Mouse (Mus musculus) forelimb bud, embryonic 11.5 days (tissue): ENCODE data around the gene Nap1l1.
"Not testable (repeated sequence)": the region's sequence is repeated elsewhere in the genome, so short reads cannot be mapped to it uniquely, and the experiment has no call there.

Source experiments
- DNase-seq: peaks from one replicate; pipeline ENCODE4 v3.0.0-alpha.2; 2012; ENCODE audit warnings: low read depth, low spot score

Gene Nap1l1

DNA sequence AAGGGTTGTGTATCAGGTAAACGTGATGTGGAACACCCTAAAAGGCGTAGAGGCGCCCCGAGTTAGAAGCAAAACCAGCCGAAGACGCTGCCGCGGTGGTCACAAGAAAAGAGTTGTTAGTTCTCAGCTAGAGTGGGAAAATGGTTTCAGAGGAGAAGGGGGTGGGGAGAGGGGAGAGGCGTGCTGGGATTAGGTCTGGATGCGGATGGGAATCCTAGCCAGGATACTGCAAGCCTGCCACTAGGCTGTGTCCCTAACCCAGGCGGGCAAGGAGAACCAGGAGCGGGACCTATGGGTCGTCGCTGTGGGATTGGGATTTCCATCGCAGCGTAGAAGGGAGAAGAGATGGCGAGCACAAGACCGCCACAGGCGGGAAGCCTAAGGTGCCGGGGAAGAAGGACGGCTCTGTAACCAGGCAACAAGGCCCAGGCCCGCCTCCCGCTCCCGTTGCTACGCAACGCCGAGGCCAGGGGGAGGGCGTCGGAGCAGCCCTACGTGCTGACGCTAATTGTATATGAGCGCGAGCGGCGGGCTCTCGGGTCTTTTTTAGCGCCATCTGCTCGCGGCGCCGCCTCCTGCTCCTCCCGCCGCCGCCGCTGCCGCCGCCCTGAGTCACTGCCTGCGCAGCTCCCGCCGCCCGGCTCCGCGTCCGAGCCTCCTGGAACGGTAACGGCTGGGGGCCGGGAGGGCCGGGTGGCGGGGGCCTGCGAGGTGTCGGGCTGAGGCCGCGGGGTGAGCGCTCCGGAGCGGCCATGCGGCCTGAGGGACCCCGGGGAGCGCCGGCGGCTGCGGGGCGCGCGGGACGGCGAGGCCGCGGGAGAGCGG is at the start of gene Nap1l1:
Gene Nap1l1, plus strand, starts transcription at position 538 of the 825 bp plus-strand sequence.
- peak; percentile 98 for DNase-seq

DNA sequence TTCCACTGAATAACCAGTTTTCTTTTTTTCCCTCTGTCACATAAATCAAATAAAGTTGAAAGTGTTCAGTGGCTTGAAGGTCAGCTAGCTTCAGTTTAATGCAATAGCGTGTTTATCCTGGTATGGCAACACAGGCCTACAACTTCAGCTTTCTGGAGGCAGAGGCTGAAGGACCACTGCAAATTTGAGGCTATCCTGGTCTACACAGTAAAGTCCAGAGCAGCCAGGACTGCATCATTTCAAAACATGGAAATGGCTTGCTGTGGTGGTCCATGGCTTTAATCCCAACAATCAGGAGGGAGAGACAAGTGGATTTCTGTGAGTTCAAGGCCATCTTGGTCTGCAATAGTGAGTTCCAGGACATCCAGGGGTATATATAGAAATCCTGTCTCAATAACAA is 46.5 kb upstream of the Nap1l1 start:
- no peak for DNase-seq

DNA sequence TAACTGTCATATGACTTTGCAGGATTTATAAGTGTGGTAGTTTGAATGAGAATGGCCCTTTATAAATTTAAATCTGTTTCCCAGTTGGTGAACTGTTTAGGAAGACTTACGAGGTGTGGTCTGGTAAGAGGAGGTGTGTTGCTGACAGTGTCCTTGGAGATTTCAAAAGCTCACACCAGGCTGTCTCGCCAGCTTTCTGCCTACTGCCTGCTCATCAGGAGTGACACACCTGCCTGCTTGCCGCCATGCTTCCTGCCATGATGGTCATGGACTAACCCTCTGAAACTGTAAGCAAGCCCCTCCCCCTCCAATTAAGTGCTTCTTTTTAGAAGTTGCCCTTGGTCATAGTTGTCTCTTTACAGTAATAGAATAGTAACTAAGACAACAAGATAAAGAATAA is 39.5 kb upstream of the Nap1l1 start:
- no peak for DNase-seq

DNA sequence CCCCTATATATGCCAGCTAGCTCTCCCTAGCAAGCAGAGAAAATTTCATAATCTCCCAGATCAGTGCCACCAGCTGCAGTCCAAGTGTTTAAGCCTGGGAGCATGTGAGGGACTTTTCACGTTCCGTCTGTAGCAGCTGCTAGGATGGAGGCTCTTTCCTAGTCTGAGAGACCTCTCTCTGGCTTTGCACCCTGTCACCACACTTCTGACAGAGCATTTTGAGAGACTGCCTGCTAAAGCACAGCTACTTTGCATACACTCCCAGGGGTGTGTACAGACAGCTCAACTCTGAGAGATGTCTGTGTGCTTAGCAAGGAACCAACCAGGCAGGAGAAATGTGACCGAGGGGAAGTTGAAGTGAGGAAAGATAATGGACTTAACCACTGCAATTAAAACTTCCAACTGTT is 32.0 kb upstream of the Nap1l1 start:
- DNase-seq: no peak

DNA sequence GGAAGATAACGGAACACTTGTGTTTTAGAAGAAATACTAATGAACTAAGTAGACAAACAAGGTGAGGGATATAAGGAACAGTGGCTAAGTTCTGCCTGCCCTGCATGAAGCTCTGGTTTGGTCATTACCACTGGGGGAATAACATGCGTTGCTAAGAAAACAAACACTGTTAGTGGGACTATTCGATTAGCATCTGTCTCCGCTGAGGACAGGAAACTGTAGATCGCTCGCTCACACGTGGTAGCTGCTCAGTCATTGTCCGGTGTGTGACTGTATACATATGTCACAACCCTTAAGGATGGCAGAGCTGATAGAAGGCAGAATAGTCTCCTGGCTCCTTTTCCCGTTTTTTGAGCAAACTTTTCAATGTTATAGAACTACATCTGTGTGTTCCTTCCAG is 28.8 kb upstream of the Nap1l1 start:
- no peak for DNase-seq

DNA sequence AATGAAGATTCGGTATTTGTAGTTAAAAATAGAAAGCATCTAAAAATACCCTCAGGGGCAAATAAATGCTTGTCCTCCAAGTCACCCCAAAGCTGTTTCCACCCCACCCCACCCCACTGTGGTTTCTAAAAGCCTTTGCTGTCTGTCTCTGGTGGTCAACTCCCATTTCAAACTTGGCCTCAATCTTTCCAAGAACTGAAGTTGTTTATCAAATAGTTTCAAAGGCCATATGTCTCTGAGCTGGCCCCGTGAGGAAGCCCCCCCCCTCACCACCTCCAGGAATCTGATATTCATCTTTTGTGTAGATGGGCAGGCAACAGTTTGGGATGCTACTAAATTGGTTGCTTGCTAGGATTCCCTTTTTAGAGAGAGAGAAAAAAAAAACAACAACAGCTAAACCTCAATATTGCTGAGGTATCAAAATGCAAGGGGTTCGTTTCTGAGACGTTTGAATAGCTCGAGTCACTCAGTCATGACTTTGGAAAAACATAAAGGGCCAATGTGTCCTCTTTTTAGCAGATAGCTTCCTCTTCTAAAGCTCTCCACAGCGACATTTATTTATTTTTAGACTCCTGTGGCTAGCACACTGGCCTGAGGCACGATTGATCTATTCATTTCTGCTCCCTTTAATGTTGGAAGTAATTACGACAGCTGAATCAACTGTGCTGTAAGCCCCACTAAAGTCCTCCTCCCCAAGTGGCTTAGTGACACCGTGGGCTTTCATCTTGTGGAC is 26.9 kb upstream of the Nap1l1 start:
- no peak for DNase-seq

DNA sequence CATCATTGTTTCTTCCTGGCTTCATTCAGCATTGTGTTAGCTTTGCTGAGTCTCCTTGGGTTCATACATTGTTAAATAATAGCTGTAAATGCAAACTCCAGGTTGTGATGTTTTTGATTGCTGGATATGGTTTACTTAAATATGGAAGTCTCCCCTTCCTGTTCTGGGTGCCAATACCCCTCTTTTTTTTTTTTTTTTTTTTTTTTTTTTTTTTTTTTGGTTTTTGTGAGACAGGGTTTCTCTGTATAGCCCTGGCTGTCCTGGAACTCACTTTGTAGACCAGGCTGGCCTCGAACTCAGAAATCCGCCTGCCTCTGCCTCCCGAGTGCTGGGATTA is 26.4 kb upstream of the Nap1l1 start:
- not testable (repeated sequence) for DNase-seq

DNA sequence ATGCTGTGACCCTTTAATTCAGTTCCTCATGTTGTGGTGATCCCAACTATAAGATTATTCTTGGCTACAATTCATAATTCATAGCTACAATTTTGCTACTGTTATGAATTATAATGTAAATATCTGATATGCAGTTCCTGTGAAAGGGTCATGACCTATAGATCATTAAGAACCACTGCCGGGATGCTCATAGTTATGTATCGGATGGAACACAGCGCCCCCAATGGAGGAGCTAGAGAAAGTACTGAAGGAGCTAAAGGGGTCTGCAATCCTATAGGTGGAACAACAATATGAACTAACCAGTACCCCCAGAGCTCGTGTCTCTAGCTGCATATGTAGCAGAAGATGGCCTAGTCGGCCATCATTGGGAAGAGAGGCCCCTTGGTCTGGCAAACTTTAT is 23.4 kb upstream of the Nap1l1 start:
- DNase-seq: not testable (repeated sequence)

DNA sequence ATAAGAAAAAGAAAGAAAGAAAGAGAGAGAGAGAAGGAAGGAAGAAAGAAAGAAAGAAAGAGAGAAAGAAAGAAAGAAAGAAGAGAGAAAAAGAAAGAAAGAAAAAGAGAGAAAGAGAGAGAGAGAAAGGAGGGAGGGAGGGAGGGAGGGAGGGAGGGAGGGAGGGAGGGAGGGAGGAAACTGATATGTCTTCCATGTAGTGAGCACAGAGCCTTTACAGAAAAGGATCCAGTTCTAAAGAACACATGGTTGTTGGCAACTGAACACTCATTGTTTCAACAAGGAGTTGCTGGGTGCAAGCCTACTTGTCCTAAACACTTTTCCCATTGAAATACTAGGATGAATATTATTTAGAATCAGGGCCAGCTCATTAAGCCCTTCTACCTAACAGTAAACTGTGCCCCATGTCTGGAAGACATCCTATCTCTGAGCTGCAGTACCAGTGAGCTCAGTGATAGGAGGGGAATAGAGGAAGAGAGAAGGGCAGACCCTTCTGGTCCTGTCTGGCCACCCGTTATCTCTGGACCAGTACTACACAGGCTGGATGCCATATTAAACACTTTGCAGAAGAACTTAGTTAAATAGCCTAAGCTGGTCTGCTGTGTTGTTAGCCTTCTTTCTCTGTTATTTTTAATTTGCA is 21.2 kb upstream of the Nap1l1 start:
- DNase-seq: no peak

DNA sequence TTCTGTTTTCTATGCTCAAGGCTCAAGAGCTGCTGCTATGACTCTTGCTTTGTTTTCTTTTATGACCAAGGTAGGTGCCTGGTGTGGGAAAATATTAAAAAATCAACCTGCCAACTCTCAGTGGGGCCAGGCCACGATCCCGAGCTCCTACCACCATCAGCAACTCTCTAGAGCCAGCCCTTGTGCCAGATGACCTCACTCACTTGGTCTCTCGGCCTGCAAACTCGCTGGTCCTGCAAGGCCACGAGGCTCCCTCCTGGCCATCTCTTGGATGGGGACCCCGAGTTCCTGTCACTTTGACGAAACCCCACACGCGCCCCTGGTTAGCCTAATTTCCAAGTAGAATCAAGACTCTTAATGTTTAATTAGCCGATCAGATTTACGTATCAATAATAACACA is 20.6 kb upstream of the Nap1l1 start:
- no peak for DNase-seq

DNA sequence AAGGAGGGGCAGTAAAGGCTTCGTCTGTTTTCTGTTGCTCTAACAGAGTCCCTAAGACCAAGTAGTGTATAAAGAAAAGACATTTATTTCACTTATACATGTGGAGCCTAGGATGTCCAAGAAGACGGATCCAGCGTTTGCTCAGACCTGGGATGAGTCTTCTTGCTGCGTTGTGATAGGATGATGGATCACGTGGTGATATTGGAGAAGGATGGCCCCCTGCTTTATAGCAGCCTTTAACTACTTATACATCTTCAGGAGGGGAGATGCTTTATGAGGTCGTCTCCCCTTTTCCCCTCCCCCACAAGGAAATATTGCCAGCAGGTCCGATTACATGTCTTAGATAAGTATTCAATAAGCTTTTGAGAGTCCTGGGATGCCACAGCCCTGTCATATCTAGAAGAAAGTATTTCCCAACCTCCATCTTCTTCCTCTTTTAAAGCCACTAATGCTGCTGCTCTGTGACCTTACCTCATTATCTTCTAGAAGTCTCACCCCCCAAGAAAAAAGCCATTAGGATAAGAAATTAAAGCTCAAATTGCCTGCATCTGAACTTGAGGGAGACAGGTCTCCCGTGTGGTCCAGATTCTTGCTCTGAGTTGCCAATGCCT is 18.2 kb upstream of the Nap1l1 start:
- DNase-seq: no peak

DNA sequence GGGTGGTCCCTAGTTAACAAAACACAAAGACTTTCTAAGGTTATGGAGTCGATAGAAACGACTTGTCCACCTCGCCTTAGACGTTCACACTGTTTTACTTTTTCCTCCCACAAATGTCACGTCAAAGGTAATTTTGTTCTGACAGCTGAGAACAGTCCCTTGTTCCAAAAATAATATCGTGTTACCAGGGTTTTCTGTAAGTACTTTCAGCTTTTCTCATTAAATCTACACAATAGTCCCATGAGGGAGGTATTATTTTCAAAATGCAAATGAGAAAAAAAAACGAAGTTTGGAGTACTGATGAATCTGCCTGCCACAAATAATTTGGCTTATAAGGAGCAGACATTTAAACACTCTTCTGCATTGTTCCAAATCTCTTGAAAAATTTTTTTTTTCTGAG is 14.9 kb upstream of the Nap1l1 start:
- DNase-seq: no peak

DNA sequence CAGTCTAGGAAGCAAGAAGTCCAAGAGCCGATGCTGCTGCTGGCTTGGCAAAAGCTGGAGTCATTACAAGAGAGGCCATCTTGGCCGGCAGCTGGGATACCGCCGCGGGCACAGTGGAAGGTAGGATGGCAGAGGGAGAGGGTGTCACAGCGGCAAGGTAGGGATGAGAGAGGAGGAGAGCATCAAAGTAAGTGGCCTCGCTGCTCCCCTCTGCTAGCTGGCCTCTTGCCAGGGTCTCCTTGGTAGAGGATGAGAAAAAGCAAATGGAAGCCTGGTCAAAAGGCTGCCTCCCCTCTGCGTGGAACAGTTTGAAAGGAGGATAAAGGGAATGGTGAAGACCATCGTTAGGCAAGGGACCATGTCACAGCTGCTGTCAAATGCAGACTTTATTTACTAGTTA is 14.0 kb upstream of the Nap1l1 start:
- no peak for DNase-seq

DNA sequence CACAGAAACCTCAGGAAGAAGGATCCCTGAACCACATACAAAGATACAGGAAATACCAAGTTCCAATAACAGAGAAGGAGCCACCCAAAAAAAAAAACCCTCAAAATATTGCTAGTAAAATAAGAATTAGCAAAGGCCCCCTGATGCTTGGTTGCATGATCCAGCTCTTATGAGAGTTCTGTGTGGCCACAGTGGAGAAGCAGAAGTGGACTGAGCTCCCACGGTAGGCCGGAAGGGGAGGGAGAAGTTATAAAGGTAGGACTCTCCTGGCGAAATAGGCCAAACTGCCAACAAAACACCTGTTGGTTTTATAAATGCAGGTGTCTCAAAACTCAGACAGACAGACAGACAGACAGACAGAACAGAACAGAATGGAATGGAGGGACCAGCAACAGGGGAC is 13.1 kb upstream of the Nap1l1 start:
- DNase-seq: no peak

DNA sequence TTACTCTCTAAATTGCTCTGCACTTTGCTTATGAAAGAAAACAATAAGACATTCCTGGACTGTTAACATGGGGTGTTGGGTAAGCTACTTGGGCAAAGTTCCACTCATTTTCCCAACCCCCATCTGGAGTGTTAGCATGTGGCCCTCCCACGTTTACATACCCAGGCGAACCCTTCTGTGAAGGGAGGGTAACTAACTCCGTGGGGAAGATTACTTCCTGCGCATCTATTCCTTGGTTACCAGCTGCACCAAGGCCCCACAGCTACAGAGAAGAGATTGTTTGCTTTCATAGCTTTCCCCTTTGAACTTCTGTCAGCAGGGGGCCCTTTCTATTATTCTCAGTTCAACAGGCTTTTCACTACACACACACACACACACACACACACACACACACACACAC is 12.6 kb upstream of the Nap1l1 start:
- no peak for DNase-seq

DNA sequence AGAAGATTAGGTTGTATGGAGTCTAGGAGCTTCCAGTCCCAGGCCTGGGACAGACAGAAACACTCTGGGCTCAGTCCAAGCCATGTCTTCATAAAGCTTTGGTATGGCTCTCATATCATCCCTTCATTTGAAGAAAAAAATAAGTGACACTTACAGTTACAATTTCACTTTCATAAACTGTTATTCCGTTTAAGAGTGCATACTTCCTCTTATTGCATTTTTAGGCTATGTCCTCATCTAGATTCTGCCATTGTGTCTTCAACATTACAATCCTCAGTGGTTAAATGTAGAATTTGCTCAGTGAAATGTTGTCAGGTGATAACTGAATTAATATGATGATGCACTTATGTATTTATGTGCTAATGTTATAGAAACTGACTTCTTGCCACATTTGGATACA is 8.2 kb upstream of the Nap1l1 start:
- DNase-seq: no peak

DNA sequence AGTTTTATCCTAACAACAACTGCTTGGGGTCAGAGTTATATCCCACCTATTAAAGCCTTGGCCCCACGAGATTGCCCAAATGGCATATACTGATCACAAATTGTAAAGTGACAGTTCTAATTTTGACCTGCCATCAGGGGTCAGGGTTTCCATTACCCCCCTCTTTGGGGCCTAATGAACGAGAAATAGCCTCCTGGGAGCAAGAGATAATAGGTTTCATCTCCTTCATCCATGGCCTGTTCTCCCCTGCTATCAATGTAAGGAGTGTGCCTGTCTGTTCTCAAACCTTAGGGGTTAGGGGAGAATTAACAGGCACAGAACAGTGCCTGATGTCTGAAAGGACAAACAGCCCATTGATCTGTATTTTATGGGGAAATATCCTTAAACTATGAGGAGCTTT is 7.6 kb upstream of the Nap1l1 start:
- no peak for DNase-seq

DNA sequence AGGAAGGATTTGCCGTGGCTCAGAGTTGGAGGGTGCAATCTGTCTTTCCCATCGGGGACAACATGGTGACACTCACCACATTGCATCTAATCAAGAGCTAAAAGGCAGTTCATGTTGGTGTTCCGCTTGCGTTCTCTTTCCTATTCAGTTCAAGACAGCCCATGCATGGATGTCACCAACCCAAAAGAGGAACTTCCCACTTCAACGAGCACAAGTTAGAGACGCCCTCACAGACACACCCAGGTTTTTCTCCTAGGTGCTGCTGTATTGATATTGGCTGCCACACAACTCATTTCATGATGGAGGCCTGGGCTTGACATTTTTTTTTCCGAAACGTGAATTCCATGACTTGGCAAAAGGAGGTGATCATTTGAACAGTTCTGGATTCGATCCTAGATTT is 1.9 kb upstream of the Nap1l1 start:
- DNase-seq: no peak

DNA sequence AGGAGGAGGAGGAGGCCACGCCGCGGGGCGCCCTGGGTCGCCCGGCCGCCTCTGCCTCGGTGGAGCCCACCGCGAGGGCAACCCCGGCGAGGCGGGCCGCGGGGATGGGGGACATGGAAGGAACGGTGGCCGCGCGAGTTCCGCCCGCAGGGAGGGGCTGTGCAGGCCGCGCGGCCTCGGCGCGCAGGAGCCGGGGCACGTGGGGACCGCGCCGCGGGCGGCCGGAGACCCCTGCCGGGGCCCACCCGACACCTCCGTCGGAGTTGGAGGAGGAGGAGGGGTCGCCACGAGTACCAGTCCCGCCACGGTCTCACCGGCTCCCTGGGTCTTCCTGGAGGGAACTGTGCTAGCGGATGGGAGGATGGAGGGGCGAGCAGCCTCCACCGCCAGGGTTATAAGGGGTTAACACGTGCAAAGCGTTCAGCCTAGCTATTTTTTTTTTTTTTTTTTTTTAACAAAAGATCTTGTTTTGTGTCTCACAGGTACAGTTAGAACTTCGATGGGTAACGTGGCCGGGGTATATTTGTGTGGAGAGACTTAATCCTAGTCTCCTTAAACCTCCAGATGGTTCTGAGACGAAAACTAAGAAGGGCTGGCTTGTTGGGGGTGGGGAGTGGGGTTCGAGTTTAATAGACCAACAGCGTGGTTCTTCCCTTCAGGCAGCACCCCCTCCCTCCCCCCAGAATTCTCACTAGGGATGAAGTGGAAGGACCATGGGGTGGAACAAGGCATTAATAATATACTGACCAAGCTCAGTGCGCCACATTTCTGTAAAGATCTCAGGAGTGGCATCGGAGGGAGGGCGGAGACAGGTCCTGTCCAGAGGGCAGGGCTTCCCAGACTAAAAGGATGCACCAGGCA is 718 bp downstream of the Nap1l1 start:
- DNase-seq: peak; percentile 48

DNA sequence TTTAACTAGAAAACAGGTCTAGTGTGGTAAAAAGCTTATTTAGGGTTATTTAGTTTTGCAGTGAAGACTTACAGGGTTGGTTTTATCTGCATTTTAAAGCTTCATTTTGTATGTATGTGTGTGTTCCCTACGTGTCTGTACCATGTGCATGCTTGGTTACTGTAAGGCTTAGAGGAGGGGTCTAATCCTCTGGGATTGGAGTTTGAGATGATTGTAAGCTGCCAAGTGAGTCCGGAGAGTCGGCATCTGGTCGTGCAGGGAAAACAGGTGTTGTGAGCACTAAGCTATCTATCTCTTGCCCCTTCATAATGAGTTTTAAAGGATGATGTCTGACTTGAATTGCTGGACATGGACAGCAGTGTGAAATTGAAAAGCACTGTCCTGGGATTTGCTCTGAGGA is 3.3 kb downstream of the Nap1l1 start:
- no peak for DNase-seq

DNA sequence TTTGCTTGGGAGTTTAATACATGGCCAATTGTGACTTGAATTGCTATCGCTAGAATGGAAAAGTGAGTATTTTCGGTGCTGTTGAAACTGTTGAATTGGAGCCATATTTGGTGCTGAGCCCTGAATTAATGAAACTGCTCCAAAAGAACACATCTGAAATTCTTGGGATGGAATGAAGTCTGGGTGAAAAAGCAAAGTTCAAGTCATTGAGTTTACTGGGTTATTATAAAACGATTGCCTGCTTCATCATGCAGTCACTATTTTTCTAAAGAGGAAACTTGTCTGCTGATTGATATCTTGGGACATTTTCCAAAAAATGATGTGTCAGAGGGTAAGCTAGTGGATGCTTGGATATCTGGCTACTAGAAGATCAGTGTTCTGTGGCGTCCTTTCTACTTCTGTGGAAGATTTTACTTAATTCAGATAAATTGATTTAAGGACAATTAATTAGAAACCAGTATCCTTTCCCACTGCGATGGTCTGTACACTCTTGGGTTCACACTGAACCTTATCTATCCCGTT is 4.0 kb downstream of the Nap1l1 start:
- DNase-seq: no peak
